Mouse (Mus musculus): ENCODE measurements at regions not wholly inside any gene's neighbourhood (a gene's known extent, or its start where the extent isn't known, plus 50 kb on each side); places are given as distances from the start of the nearest gene placed in this dataset.
A peak's percentile ranks its signal among the peaks of the same experiment; 100 is the strongest.

DNA sequence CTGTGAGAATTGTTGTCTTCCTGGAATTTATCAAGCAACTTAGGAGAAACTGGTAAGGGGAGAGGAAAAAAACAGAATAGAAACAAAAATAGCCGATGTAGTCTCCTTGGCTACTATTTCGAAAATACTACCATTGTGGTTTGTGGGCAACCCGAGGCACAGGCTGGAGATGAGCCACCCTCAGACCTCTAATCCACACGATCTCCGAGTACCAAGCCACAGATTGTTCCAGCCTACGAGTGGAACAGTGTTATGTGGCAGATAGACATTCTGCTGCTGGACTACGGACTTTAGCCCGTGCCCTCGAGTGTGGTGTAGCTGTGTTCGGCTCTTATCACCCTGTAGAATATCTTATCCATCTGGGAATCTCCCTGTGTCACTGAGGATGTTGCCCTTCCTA lies 70.3 kb upstream of the Foxn3 start:
- H3K9me3 ChIP-seq (replicated peaks; ENCODE audit: low read length), result peaks cover 9% of the 10 kb centered on the region
- H3K36me3 ChIP-seq (replicated peaks in 1 of 2; ENCODE audit: control insufficient read depth in 1 of 2, insufficient read depth in 1 of 2, low read length in 1 of 2), result no peaks in the 10 kb centered on the region
- TF ChIP-seq ZMIZ1 (IDR thresholded peaks at IDR 0.05; ENCODE audit: low read depth, low read length), result no peak
- no peak for TF ChIP-seq SIN3A (IDR thresholded peaks at IDR 0.05; ENCODE audit: low read length)
- peak; percentile 41; the same call in 1 of the 2 replicates for TF ChIP-seq BHLHE40 (IDR thresholded peaks at IDR 0.05; ENCODE audit: low read depth, low read length)
- 0 out of 2 replicates have a peak, but pooled peaks have one; percentile 11 for TF ChIP-seq IRF4 (IDR thresholded peaks at IDR 0.05; ENCODE audit: low read depth, low read length)
- TF ChIP-seq ZC3H11A (IDR thresholded peaks at IDR 0.05; ENCODE audit: low read depth, low read length), result no peak
- no peak for TF ChIP-seq HCFC1 (IDR thresholded peaks at IDR 0.05; ENCODE audit: low read depth, low read length)
- TF ChIP-seq CTCF (conservative IDR thresholded peaks at IDR 0.05 in 1 of 2, IDR thresholded peaks at IDR 0.05 in 1 of 2; ENCODE audit: low read depth in 2 of 2, low read length in 2 of 2), result no peak
- no peak for TF ChIP-seq USF1 (IDR thresholded peaks at IDR 0.05; ENCODE audit: low read depth, low read length)
- no peak for TF ChIP-seq JUN (IDR thresholded peaks at IDR 0.05; ENCODE audit: insufficient read depth, low read depth, low read length)
- peak; percentile 16; the same call in 1 of the 2 replicates for TF ChIP-seq EP300 (IDR thresholded peaks at IDR 0.05; ENCODE audit: low read length)
- TF ChIP-seq ELF1 (IDR thresholded peaks at IDR 0.05; ENCODE audit: low read depth, low read length), result no peak
- no peak for TF ChIP-seq MAZ (IDR thresholded peaks at IDR 0.05; ENCODE audit: low read depth, low read length)
- H3K4me1 ChIP-seq (ENCODE audit: control insufficient read depth in 1 of 2, insufficient read depth in 2 of 2), result peaks cover 5 to 18% of the 10 kb centered on the region in 2 experiments; a peak in 3 of 4 replicates
- in situ Hi-C loops (cut with MboI; ENCODE audit: low pct_ligation_motif_present, low pct_unique_long_range_greater_than_20kb, low sequenced_read_pairs), result loop anchor here (25.0 kb wide), 1 partner anchor 546 kb away; no protein-coding TSS in a partner anchor
- H3K27ac ChIP-seq (ENCODE audit: insufficient read depth, low read depth), result no peak overlapping the region
- H3K79me2 ChIP-seq (replicated peaks; ENCODE audit: control insufficient read depth, extremely low read depth, insufficient read depth, poor library complexity, severe bottlenecking), result no peaks in the 10 kb centered on the region
- H3K27me3 ChIP-seq (replicated peaks), result no peaks in the 10 kb centered on the region
- H3K4me3 ChIP-seq (replicated peaks in 1 of 3; ENCODE audit: low read depth in 2 of 3, low read length in 2 of 3, poor library complexity in 1 of 3), result no peak overlapping the region
- no peak overlapping the region for H3K4me2 ChIP-seq (ENCODE audit: insufficient read depth, low read depth, poor library complexity, severe bottlenecking)
- H3K9ac ChIP-seq (ENCODE audit: insufficient read depth, low read depth), result no peak overlapping the region
- DNase-seq (ENCODE audit: extremely low read depth), result no peak
- dilution Hi-C loops (cut with MboI; ENCODE audit: extremely low pct_ligation_motif_present, extremely low pct_unique_long_range_greater_than_20kb, low sequenced_read_pairs), result no loop called here

DNA sequence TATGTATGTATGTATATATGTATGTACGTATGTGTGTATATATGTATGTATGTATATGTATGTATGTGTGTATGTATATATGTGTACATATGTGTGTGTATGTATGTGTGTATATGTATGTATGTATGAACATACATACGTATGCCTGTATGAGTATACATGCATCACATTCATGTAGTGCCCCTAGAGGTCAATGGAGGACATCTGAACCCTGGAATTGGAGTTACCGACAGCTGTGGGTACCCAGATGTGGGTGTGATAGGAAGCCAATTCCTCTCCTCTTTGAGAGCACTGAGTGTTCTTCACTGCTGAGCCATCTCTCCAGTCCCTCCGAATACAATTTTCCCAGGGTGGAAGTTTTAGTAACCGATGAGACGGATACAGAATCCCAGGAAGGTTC lies 69.6 kb upstream of the Foxn3 start:
- dilution Hi-C loops (cut with MboI; ENCODE audit: extremely low pct_ligation_motif_present, extremely low pct_unique_long_range_greater_than_20kb, low sequenced_read_pairs) (no loop called here), in situ Hi-C loops (cut with MboI; ENCODE audit: low pct_ligation_motif_present, low pct_unique_long_range_greater_than_20kb, low sequenced_read_pairs) (loop anchor here (25.0 kb wide), 1 partner anchor 546 kb away; no protein-coding TSS in a partner anchor)
- no peak overlapping the region for H3K4me3 ChIP-seq (replicated peaks in 1 of 3; ENCODE audit: low read depth in 2 of 3, low read length in 2 of 3, poor library complexity in 1 of 3)
- no peaks in the 10 kb centered on the region for H3K27me3 ChIP-seq (replicated peaks)
- no peak overlapping the region for H3K27ac ChIP-seq (ENCODE audit: insufficient read depth, low read depth)
- H3K4me1 ChIP-seq (ENCODE audit: control insufficient read depth in 1 of 2, insufficient read depth in 2 of 2), result peaks cover 8 to 25% of the 10 kb centered on the region in 2 experiments
- H3K79me2 ChIP-seq (replicated peaks; ENCODE audit: control insufficient read depth, extremely low read depth, insufficient read depth, poor library complexity, severe bottlenecking), result no peaks in the 10 kb centered on the region
- peaks cover 5% of the 10 kb centered on the region for H3K9me3 ChIP-seq (replicated peaks; ENCODE audit: low read length)
- H3K9ac ChIP-seq (ENCODE audit: insufficient read depth, low read depth), result no peak overlapping the region
- DNase-seq (ENCODE audit: extremely low read depth), result no peak
- no peaks in the 10 kb centered on the region for H3K36me3 ChIP-seq (replicated peaks in 1 of 2; ENCODE audit: control insufficient read depth in 1 of 2, insufficient read depth in 1 of 2, low read length in 1 of 2)
- TF ChIP-seq JUND (conservative IDR thresholded peaks at IDR 0.05; ENCODE audit: low read depth, low read length) (no peak), CTCF (conservative IDR thresholded peaks at IDR 0.05 in 1 of 2, IDR thresholded peaks at IDR 0.05 in 1 of 2; ENCODE audit: low read depth in 2 of 2, low read length in 2 of 2) (peak in 1 of 2 experiments; percentile 38; a peak in 2 of 4 replicates), RAD21 (IDR thresholded peaks at IDR 0.05; ENCODE audit: low read depth, low read length) (peak; percentile 13)
- H3K4me2 ChIP-seq (ENCODE audit: insufficient read depth, low read depth, poor library complexity, severe bottlenecking), result no peak overlapping the region
